Mouse (Mus musculus) adrenal gland, postnatal 25 days (tissue): ENCODE data around the gene Sept9. TPM values are rescaled to one million over a fixed set of nuclear protein-coding genes. Genes with fewer than 3 reads are reported as not detected.

Experiments
- DNase-seq: peaks from one replicate; pipeline ENCODE4 v3.0.0; 2021; ENCODE audit warnings: mixed read lengths
- long read RNA-seq: library from polyadenylated mRNA; stranded (forward); transcript quantifications from one replicate; pipeline ENCODE4 v2.0.0, GENCODE M21; 2021
- total RNA-seq: library from RNA; stranded (reverse); gene quantifications from 2 replicates; pipeline ENCODE4 v1.2.3, GENCODE M21; 2021

Gene Sept9
- total RNA-seq: 122 and 148 TPM in 2 replicates
- long read RNA-seq, transcript Sept9-201 (11 exons, 3,784 nt): minor isoform, 8 of 113 reads
- long read RNA-seq, transcript Sept9-205 (11 exons, 3,869 nt): major isoform, 12 of 113 reads
- long read RNA-seq, transcript Sept9-202 (12 exons, 3,616 nt): minor isoform, 6 of 113 reads
- long read RNA-seq, partial matches to known transcripts: 69 of 113 reads
- long read RNA-seq, other reads (novel, unspliced or antisense): 13 of 113 reads

- DNase-seq: peak; percentile 46
Observed at GRCm38 (mm10) chr11:117199282-117200175, at the start of gene Sept9. Sept9 (plus strand) TSS chr11:117199661.

- DNase-seq: no peak
Observed at GRCm38 (mm10) chr11:117150467-117150966, 48.9 kb upstream of the Sept9 start.

DNA sequence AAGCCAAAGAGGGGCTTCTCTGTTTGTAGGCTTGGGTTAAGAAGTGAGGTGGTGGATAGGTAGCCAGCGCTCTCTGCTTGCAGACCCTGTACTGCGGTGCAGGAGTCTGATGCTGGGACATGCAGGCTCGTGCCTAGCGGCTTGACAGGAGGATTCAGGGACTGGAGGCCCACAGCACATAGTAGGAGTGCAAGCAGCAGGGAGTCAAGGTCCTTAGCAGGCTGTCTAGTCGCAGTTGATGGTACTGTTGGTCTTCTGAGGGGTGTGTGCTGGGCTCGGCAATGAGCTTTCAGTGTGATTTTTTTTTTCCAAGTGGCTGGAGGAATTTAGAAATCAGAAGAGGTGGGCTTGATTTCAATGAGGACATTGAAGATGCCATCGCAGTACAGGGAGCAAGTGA is 48.0 kb upstream of the Sept9 start:
- DNase-seq: no peak

DNA sequence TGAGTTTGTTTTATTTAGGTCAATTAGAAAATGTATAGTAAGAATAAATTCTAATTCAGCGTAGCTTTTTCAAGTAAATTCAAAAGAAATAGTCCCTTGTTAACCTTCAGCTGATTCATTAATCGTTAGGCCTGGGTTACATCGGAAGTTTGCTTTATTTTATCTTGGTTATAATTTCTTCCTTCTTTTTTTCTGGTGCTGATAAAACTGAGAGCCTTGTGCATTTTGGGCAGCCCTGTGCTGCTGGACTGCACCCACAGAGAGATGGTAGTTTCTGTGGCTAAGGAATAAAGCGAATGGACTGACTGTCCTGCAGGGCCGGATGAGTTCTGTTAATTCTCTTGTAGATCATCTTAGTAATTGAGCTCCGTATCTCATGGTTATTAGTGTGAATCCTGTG is 46.9 kb upstream of the Sept9 start:
- DNase-seq: no peak

DNA sequence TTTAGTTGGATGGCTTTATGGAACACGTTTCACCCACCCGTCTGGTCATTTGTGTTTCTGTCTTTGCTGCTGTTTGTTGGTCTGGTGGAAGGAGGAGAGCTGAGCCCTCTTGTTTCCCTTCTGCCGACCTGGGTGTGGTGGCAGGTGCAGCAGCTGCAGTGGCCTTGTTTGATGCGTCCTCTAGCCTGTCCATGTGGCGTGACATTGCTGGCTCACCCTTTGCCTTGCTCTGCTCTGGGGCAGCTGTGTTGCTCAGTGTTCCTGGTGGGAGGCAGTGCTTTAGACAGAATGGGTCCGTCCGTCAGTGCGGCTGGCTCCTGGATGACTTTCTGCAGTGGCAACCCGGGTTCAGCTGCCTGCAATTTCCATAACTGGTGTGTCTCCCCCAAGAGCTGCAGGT is 45.9 kb upstream of the Sept9 start:
- no peak for DNase-seq

DNA sequence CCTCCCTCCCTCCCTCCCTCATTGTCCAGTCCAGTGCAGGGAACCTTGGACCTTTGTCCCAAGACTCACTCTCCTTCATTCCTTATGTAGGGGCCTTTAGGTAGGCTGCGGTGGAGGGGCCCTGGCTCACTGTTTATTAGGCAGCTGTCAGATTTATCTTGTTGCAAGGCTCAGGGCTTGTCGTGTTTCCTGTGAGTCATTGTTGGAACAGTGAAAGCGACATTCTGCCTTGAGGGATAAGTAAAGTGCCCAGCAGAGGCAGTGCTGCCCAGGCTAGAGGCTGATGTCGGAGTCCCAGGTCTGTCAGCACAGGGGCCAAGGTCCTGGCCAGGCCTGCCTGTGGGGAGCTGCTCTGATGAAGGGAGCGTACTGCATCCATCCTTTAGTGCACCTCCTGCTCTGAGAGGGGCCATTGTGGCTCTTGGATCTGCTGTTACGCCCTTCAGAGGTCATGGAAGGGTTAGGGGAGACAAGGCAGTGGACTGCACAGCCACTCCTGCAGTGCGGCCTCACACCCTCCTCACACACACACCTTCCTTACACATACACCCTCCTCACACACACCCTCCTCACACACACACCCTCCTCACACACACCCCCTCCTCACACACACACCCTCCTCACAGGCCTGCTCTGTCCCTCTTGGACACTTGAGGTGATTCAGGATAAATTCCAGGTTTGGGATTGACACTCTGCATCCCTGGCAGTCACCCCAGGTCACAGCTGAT is 45.2 kb upstream of the Sept9 start:
- DNase-seq: peak; percentile 52

DNA sequence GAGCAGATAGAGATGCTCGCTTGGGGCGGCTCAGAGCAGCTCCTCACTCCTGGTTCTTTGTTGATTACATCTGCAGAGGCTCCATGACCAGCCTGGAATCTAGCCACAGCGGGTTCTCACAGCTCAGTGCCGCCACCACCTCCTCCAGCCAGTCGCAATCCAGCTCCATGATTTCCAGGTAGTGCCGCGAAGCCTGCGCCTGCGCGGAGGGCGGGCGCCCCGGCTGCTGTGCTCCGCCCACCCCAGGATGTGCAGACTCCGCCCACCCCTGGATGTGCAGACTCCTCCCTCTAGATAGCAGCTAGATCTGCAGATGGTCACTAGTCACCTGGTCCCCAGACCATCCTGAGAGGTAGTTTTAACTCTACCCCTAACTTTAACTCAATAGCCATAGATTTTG is 42.7 kb upstream of the Sept9 start:
- no peak for DNase-seq

DNA sequence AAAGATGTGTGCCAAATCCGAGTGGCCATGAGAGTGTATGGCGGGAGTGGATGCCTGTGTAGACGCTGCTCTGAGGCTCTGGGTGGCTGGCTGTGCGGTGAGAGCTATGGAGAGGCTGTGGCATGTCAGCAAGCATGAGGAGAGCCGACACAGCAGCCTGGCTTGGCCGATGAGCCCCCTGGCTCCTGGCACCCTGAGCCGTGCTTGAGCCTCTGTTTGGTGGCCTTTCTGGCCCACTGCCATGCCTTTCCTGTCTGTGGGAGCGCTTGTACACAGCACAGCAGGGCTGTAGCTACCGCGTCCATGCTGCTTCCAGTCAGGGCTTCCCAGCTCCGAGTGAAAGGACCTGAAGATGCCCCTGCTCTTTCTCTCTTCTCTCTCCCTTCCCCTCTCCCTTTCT is 41.1 kb upstream of the Sept9 start:
- no peak for DNase-seq

- DNase-seq: no peak
Observed at GRCm38 (mm10) chr11:117159257-117159945, 40.1 kb upstream of the Sept9 start.

GRCm38 (mm10) chr11:117159946-117160307 is 39.5 kb upstream of the Sept9 start:
- DNase-seq: no peak

- DNase-seq: no peak
Observed at GRCm38 (mm10) chr11:117160791-117161190, 38.7 kb upstream of the Sept9 start.

DNA sequence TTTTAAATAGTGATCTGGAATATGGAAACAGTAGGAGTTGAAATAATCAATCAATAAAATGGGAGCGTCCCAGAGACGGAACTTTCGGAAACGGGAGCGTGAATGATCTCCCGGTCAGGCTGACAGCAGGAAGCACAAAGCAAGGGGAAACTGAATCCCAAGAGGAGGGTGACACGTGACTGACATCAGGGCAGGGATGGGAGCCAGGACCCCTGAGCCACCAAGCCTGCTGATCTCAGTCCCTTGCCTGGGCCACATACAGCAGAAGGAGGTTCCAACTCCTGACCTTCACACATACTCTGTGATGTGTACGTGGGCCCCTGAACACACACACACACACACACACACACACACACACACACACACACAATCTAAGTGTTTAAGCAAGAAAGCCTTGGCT is 37.9 kb upstream of the Sept9 start:
- no peak for DNase-seq

DNA sequence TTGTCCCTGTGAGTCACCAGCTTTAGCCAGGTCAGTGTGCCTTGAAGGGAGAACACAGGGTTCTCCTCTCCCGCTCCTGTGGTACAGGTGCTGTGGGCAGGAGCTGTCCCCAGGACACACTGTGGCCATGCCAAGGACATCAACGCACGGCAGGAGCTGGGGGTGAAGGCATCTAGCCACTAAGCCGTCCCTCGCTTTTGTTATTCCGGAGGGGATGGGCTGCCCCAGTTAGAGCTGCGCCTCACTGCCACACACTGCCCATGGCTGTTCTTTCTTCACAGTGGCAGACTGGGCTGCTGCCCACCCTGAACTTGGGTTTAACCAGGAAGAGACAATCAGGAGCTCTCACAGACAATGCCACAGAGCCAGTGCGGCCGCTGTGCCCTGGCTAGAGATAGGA is 36.4 kb upstream of the Sept9 start:
- no peak for DNase-seq

GRCm38 (mm10) chr11:117163771-117164170 is 35.7 kb upstream of the Sept9 start:
- no peak for DNase-seq

DNA sequence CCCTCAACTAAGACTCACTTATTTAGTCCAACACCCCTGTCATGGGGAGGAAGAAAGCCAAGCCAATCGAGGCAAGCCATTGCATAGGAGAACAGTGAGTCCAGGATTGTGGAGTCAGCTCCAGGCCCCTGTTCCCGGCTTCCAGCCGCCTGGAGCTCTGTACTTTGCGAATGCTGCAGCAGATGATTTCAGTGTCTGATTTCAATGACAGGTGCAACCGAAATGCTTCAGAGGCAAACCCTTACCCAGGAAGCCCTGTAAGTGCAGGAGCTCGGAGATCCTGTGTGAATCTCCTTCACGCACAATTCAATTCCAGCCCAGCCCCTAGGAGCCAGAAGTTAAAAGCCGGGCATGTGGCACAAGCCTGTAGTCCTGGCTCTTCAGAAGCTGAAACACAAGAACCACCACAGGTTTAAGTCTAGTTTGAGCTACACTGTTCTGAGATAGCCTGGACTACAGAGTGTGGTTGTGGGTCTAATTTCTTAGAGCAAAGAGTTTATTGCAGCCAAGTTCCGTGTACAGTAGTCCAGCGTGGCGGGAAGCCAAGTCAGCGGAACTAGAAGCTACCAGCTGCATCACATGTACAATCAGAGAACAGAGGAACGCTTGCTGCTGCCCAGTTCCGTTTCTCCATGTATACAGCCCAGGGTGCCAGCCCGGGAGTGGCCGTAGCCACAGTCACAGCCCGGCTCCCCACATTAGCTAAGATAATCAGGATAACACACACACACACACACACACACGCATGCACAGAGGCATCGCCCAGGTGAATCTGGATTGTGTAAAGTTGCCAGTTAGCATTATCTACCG is 31.0 kb upstream of the Sept9 start:
- DNase-seq: no peak

- DNase-seq: no peak
Observed at GRCm38 (mm10) chr11:117169088-117169635, 30.3 kb upstream of the Sept9 start.

DNA sequence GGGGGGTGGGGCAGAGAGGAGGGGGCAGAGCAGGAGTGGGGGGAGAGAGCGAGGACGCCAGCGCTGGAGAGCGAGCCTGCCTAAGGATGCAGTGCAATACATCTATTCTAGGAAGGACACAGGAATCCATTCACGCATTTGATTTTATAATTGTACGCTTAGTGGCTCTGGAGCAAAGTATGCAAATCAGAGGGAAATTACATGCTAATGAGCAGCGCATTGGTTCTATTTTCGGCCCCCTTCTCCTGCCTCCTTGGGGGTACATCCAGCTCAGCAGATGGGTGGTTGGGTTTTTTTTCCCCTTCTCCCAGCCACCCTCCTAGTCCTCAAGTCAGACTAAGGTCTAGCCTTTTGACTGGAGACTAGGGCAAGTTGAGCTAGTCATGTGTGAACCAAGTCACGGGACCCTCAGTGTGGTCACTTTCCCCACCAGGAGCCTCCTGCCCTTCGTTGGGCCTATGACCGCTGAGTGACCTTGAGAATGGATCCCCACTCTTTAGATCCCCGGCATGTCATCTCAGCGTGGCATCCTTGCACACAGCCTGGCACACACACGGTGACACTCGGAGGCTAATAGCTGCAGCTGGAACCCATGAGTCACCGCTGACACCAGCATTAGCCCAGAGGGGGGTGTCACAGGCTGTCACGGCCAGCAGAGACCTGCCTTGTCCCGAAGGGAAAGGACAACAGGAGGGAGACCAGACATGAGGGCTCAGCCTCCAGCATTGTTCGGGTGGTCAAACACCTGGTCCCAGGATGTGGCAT is 29.5 kb upstream of the Sept9 start:
- DNase-seq: peak; percentile 58

DNA sequence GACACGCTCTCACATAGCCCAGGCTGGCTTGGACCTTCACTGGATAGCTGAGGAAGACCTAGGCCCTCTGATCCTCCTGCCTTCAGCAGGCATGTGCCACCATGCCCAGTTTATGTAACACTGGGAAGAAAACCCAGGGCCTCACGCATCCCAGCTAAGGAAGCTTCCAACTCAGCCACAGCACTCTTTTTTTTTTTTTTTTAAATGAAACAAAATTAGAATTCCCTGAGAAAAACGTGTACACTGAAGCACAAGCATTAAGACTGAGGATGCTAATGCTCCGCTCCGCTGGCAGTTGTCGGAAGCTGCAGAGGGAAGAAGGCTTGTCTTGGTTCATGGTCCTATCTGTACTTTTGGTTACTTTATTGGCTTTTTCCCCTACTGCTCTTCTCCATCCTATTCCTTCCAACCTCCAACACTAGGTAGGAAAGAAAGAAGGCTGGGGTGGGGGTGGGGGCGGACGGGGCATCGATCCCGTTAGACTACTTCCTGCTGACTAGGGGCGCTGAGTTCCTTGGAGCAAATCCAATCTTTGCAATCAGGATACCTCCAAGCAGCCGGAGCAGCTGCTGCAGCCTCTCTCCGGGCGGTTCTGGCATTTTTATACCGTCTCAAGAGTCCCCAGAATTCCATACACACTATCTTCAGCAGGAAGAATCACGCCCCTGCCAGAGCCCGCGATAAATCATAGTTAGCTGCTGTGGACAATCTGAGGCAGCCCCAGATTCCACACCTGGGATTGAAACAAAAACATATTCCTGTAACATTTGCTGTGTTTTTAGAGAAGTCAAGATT is 25.2 kb upstream of the Sept9 start:
- no peak for DNase-seq

DNA sequence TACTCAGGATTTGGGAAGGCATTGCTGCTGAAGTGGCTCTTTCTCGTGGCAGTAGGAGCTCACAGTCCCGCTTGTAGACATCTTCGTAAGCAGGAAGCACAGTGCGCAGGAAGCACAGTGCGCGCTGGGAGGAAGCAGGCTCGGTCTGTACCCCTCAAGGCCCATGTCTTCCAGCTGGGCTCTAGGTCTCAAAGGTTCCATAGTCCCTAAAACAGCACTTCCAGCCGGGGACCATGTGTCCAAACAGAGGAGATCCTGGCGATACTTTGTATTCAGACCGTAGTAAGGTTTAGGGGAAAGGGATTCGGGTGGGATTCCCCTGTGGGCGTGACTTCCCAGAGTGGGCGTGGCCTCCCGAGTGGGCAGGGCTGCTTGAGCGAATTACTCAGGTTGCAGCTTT is 24.5 kb upstream of the Sept9 start:
- no peak for DNase-seq

DNA sequence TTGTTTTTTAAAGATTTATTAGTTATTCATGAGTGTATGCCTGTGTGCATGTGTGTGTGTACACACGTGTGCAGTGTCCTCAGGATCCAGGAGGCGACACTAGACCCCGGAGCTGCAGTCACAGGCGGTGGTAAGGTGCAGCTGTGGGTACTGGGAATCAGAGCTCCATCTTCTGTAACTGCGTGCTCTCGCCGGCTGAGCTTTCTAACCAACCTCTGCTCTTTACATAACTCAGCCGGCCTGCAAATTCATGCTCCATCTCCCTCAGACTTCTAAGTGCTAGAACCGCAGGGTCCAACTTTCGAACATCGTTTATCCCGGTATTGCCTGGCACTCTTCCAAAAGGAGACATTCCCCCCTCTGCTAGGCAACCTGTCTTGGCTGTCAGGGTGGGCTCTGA is 24.0 kb upstream of the Sept9 start:
- DNase-seq: no peak
